Mouse (Mus musculus) neural tube, embryonic 10.5 days (tissue): ENCODE measurements around the gene Phf20.
"Not testable (repeated sequence)": the region's sequence is repeated elsewhere in the genome, so short reads cannot be mapped to it uniquely, and the experiment has no call there.

ENCODE experiments used
- DNase-seq: peaks from one replicate; pipeline ENCODE4 v3.0.0-alpha.2; 2017; ENCODE audit warnings: low spot score; ENCODE audit errors: extremely low spot score

Phf20 gene

DNA sequence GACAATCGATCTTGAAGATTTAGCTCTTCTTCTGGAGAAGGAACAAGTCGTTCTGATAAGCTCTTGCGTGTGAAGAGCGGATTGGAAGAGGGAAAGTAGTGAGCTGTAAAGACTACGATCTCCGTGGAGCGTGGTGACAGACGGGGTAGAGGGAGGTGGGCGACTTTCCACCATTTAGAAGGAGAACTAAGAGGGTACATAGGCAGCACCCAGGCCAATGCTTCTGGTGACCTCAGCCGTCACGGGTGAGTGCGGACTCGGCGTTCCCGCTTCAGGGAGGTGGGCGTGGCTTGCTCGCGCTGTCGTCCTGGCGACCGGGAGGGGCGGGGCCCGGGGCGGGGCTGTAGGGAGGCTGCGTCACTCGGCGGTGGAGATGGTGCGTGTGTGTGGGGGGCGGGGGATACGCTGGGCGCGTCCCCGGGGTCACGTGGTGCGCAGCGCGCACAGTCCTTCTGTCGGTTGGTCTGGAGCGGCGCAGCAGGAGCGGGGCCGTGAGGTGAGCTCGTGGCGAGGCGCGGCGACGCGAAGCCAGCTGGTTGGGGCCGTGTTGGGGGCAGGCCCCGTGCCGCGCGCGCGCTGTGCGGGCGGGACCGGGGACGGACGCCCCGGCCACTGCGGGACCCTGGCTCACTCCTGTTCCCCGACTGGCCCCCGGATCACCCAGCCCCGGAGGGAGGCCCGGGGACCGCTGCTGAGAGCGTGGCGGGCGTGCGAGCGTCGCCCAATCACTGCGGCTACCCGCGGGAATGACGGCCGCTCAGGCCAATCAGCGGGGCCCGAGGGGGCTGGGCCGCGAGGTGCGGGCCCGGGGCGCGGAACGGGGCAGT, at the start of gene Phf20:
Gene Phf20 (plus strand): TSS at position 165 of the 827 bp plus-strand sequence.
- peak; percentile 99 for DNase-seq

DNA sequence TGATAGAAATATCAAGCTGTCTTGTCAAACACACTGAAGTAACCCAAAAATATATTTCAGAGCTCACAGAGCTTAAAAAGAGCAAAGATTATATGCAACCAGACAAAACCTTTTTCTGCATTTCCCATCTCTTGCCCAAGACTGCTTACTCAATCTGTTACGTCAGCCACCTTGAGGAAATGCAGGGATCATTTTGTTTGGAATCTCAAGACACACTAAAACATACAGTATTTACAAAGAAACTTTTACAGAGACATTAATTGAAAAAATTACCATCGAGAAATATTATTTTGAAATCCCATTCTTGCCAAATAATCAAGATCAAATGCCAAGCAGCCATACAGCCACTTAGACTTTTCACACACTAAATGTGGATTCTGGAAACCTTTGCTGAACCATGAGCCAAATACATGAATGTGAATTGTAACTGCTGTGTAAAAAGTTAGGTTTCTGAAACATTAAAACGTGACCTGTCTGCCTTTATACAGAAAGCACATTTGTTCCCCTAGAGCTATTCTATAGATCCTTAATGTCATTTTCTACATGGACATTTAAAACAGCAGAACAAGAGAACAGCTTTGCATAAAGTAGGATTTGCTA, 48.9 kb upstream of the Phf20 start:
- DNase-seq, result no peak

DNA sequence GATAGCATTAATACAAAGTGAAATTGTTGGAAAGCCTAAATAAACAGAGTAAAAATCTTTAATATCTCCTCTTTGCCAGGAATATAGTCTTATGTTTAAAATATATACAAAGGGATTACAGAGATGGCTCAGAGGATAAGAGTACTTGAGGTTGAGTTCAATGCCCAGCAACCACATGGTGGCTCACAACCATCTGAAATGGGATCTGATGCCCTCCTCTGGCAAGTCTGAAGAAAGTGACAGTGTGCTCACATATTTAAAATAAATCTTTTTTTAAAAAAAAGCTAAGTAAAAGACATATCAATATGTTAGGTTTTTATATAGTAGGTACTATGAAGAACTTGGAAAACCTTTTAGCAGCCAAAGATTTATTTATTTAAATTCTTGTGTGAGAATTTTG, 44.7 kb upstream of the Phf20 start:
- no peak for DNase-seq

DNA sequence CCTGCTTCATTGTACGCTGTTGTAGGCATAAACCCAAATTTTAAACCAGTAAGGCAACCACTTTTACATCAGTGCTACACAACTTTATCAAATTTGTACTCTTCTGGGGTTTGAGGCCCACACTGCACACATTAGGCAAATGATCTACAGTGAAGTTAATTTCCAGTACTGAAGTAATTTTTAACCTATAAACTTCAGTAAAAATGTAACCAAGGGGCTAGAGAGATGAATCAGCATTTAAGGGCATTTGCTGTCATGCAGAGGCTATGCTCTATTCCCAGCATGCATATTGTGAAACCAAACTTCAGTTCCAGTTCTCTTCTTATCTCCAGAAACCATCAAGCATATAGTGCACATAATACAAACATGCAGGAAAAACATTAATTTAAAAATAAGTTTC, 30.8 kb upstream of the Phf20 start:
- DNase-seq, result no peak

DNA sequence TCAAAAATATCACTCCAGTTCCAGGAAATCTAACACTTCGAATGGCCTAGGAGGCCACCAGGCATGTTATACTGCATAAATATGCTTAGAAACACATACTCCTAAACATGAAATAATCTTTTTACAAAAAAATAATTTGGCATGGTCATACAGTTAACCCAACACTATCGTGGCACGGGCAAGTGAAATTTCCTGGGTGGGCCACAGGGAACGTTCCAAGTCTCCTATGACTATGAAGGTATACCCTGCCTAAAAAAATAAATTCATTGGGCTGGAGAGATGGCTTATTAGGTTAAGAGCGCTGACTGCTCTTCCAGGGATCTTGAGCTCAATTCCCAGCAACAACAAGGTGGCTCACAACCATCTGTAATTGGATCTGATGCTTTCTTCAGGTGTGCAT, 29.7 kb upstream of the Phf20 start:
- DNase-seq, result no peak

DNA sequence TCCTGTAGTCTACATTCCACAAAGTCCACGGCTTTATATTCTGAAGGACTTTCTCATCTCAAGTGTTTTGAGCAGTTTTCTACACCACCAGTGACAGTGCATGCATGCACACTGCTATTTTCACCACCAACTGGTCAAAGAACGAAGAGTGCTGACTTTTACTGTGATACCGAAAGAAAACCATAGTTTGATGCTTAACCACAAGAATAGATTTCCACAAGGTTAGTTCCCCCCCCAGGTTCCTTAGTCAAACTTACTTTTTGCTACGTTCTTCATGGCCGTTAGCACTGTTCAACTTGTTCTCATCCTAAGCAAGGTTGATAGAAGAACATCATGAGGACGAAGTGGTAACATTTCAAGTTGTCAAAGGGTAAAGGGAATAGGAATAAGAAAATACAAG, 19.2 kb upstream of the Phf20 start:
- no peak for DNase-seq

DNA sequence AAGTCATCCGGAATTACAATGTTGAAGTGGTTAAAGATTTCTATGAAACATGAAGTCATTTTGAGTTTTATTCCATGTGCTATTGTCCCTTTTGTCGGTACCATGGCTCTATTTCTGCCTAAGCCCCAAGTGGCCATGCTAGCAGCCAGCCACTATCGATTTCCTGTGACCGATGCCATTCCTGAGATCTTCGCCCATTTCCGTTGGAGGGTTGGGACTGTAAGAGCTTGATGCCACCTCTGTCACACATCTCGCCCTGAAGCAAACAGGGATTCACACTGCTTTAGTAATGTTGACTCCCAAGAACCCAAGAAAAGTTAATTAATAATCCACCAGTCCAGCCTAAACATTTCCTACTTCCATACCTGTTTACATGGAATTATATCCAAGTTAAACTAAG, 18.6 kb upstream of the Phf20 start:
- DNase-seq, result no peak

DNA sequence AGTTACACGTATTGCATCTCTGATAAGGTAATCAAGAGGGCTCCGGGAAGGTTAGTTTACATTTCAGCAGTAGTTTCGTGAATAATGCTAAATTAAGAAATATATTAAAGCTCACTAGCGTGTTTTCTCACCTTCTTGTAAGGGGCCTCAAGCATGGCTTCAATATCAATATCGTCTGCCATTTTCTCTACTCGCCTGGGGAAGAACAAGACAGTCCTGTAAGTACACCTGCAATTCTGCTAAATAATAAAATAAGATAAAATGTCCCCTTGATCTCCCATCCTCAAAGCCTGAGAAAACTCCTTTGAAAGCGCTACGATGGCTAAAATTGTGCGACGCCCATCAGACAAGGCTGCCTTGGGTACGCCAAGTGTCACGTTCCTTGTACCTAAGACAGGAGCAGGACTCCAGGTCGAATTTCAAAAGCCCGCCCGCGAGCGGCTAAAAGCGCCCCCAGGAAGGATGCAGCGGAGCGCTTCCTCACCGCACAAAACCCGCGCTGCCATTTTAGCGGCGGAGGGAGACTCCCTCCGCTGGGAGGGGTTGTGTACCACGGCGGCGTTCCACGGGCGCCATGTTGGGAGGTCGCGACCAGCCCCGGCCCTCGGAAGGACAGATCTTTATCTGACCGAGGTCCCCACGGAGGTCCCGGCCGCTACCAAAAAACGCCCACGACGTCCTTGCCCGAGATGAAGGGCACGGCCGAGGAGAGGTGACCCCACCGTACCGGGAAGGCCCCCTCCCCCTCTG, 17.0 kb upstream of the Phf20 start:
- peak; percentile 81 for DNase-seq

DNA sequence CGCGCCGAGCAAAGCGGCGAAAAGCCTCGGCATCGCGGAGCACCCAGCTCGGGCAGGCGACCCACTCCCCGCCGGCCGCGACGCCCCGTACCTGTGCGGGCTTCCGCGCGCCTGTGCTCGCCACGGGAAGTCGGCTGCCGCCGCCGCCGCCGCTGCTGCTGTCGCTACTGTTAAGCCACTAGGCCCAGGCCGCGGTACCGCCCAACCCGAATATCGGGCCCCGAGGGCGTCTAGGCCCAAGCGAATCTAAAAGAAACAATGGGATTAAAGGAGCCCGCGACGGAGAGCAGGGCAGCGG, 16.5 kb upstream of the Phf20 start:
- no peak for DNase-seq

DNA sequence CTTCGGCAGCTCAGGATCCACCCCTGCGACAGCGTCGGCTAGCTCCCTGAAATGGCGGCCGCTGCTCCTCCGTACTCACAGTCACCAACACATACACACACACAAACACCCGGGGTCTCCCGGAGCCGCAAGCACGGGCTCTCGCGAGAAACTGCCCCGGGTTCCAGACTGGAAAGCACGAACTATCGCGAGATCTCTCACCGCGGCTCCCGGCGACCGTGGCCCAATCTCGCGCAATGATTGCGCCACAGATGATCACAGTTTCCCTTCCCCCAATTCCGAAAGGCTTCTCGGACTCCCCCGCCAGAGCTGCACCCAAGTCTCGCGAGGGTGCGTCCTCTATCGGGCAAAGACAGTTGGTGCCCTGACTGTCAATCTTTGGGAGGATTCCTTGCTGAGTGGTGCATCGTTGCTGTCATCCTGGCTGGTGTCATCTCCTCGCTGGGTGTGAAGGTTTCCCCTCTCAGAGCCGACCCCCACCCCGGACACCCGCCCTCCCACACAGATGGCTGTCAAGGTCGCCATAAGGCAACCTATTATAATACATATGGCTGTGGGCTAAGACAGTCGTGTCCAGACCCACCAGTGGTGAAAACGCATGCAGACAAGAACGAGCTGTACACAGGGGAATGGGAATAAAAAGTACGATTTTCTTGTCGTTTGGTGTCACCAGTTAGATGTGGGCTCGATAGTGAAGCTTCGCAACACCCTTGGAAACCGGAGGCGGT, 16.0 kb upstream of the Phf20 start, which contains the start of gene Rbm39:
Gene Rbm39 (minus strand): TSS at position 145 of the 728 bp plus-strand sequence.
- DNase-seq, result peak; percentile 100

DNA sequence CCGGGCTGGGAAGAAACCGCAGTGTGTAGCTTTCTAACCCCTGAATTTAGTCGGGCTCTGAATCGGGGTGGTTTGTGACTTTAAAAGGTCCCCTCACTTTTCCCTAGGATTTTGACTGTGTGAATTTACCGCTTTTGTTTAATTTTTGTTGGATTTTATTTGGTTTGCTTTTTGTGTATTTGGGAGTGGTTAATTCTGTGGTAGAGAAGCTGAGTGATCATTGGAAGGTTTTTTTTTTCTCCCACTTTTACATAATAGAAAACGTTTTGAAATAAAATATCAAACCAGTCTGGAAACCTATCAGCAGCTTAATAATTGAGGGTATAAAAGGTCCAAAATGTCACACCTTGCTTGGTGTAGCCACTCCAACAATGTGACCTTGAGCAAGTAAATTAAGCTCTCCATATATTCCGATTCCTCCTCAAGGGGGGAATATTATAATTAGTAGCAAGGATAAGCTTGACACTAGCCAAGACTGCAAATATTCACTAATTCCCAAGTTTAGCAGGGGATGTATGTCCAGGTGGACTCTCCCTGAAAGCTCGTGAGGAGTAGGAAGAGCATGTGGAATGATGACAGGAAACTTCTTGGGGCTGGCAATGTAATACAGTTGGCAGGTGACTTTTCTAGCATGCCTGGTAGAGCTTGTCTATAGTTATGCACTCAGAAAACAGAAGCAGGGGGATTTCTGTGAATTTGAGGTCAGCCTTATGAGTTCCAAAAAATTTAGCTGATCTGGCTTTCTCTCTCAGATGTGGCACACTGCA, 15.3 kb upstream of the Phf20 start:
- DNase-seq, result no peak

DNA sequence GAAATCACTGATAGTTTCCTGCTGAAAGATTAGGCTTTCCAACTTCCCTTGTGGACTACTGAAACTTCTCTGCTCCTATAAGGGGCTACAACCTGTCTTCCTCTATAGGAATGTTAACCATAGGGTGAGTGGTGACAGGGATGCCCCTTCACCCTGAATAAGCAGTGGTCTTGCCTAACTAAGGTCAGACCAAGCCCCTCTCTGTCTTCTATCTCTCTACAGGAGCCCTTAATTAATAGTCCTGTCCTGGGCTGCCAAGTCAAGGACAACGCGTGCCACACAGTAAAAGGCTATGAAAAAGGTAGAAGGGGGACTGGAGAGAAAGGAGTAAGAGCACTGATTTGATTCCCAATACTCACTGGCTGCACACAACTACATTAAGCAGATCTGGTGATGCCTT, 14.7 kb upstream of the Phf20 start:
- DNase-seq, result no peak

DNA sequence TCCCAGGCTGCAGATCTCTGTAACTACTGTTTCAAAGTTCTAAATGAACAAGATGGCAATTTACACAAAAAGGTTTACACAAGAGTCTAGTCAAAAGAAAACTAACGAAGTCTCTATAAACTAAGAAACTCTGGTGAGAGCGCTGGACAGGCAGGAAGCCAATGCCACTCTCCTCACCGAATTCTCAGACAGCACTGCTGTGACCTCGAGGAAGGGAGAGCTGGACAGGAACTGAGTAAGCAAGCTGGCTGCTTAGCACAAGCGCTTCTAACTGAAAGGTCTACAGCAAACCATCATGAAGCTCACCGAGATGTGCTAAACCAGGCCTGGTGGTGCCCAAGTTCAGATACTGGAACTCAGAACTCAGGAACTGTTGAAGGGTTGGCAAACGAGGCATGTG, 7.0 kb upstream of the Phf20 start:
- not testable (repeated sequence) for DNase-seq

DNA sequence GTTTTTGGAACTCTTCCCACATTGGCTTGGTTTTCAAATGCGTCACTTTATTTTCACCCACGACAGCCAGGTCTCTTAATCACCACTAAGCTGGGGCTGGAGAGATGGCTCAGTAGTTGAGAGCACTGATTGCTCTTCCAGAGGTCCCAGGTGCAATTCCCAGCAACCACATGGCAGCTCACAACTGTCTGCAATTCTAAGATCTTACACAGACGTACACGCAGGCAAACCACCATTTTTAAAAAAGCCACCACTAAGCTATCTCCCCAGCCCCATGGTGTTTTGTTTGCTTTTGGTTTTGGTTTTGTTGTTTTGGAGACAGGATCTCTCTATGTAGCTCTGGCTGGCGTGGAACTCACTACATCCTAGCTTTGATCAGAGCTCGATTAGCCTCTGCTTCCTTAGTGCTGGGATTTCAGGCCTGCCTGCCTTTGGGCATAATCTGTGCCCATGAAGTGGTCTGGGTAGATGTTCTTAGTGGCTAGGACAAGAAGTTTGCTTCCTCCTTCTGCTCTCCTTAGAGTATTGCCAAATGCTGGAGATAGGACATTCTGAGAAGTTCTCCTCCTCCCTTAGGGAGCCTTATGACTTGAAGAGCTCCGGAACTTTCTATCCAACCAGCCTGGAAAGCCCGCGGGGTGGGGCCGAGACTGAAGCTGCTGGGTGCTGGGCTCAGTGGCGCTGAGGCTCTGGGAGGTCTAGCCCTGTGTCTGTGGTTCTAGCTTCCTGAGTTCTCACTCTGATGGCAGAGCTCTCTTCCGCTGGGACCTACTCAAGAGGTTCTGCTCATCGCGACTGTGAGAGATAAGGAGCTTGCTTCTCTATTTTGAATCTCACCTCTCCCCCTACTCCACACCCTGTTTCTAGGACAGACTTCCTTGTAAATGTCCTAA, 6.0 kb upstream of the Phf20 start:
- DNase-seq, result no peak

DNA sequence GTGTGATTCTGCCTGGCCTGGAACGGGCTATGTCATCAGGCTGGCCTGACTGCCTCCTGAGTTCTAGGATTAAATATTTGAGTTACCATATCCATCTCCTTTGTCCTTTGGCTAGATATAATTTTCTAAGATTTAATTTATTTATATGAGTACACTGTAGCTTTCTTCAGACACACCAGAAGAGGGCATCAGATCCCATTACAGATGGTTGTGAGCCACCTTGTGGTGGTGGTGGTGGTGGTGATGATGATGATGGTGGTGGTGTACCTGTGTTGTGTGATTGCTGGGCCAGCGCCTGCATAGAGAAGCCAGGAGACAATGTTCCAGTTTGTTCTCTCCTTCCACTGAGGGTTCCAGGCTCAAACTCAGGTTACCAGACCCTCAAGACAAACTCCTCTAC, 4.7 kb upstream of the Phf20 start:
- DNase-seq, result no peak

DNA sequence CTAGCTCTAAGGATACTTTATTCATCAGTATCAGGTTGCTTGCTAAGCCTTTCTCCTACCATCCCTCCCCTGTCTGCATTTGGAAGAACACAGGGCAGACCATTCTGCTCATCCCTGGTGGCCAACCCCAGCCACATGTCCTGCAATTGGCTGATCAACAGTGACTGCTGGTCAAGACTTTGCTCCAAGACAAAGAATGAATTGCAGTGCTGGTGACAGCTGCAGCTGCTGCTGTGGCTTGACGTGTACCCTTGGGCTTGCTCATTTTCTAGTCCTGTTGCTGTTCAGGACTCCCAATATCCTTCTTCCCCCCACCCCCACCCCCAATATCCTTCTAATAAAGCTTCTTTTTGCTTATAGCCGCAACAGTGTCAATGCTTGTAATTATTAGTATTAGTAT, 4.2 kb upstream of the Phf20 start:
- no peak for DNase-seq

DNA sequence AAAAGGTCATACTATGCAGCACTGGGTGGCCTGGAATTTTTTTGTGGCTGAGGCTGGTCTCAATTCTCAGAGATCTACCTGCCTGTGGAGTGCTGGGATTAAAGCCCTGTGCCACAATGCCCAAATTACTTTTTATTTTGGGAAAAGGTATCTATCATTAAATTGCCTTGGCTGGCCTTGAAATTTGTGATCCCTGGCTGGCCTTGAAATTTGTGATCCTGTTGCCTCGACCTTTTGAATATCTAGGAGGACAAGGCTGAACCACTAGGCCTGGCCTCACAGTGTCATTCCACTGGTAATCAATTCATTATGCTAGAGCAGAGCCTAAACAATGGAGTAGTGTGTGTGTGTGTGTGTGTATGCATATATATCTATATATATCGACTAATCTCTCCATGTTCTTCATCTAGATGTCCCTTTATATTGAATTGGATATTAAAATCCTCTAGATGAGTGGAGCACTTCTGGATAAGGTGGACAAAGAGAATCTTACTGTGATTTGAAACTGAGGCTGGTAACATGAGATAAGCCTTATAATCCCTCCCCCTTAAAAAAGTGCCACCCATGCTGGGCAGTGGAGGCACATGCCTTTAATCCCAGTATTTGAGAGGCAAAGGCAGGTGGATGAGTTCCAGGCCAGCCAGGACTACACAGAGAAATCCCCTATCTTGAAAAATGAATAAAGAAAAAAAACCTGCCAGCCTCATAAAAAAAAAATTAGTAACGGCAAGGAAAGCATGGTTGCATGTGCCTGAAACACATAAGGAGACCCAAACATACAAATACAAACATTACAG, 3.0 kb upstream of the Phf20 start:
- DNase-seq, result no peak

DNA sequence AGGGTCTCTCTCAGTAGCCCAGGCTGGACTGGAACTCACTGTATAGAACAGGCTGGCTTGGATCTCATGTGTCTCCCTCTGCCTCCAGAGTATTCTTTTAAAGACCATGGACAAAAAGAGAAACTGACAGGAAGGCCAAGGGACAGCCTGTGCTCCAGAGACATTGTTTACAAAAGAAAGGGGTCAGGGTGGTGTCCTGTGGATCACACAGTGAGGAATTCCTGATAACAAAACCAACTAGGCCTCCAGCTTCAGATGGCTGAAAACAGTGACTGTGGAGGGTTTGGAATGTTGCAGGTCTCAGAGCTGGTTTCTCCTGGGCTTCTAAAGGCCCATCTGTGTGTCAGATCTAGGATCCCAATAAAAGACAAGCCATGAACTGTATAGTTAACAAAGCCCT, 1.7 kb upstream of the Phf20 start:
- DNase-seq, result no peak
